Mouse (Mus musculus) CH12.LX (cell line): ENCODE measurements around the gene Tmc5. TPM values are rescaled to one million over a fixed set of nuclear protein-coding genes. Genes with fewer than 3 reads are reported as not detected.

Experiments used
- DNase-seq: peaks from one replicate; pipeline ENCODE4 v3.0.0-alpha.2; 2013; ENCODE audit errors: extremely low read depth
- H3K27ac ChIP-seq: 2 replicates; pipeline ENCODE4 v1.5.1; 2012; ENCODE audit warnings: low read depth, mild to moderate bottlenecking, control low read depth, moderate library complexity; ENCODE audit not compliant: insufficient read depth
- H3K27me3 ChIP-seq: replicated peaks from 2 replicates; pipeline ENCODE3; 2012; ENCODE audit warnings: inconsistent platforms
- H3K36me3 ChIP-seq, 2 experiments: replicated peaks in 1 of 2; 2 replicates each; pipeline versions ENCODE3 to v1.6.1; 2012; ENCODE audit warnings: inconsistent platforms in 1 of 2, low read length in 1 of 2, mild to moderate bottlenecking in 1 of 2, mixed read lengths in 1 of 2, moderate library complexity in 1 of 2; ENCODE audit not compliant: control insufficient read depth in 1 of 2, insufficient read depth in 1 of 2
- H3K4me1 ChIP-seq, 2 experiments: 2 replicates each; pipeline ENCODE4 v1.6.1; 2012; ENCODE audit warnings: inconsistent platforms in 1 of 2, moderate library complexity in 1 of 2; ENCODE audit not compliant: insufficient read depth in 2 of 2, control insufficient read depth in 1 of 2
- H3K4me2 ChIP-seq: 2 replicates; pipeline ENCODE4 v1.6.1; 2012; ENCODE audit warnings: low read depth, mild to moderate bottlenecking, control low read depth; ENCODE audit not compliant: poor library complexity, insufficient read depth, severe bottlenecking
- H3K4me3 ChIP-seq, 3 experiments: fragments of 150-350 bp in 1 of 3; sonication (generic) in 1 of 3; replicated peaks in 1 of 3; 2 replicates each; pipeline versions ENCODE3 to v1.5.1; 2011 to 2012; ENCODE audit warnings: low read depth in 2 of 3, low read length in 2 of 3, mild to moderate bottlenecking in 2 of 3, moderate library complexity in 2 of 3, control low read depth in 1 of 3, improper control_type of control experiment in 1 of 3, inconsistent platforms in 1 of 3, mixed read lengths in 1 of 3; ENCODE audit not compliant: poor library complexity in 1 of 3
- H3K79me2 ChIP-seq: replicated peaks from 2 replicates; pipeline ENCODE4 v1.6.1; 2012; ENCODE audit warnings: mild to moderate bottlenecking, moderate library complexity; ENCODE audit not compliant: control insufficient read depth, poor library complexity, insufficient read depth, severe bottlenecking; ENCODE audit errors: extremely low read depth
- H3K9ac ChIP-seq: 2 replicates; pipeline ENCODE4 v1.6.1; 2012; ENCODE audit warnings: low read depth, mild to moderate bottlenecking, control low read depth, moderate library complexity; ENCODE audit not compliant: insufficient read depth
- H3K9me3 ChIP-seq: replicated peaks from 2 replicates; pipeline ENCODE3; 2012; ENCODE audit warnings: low read length, inconsistent platforms, mixed read lengths
- BHLHE40 ChIP-seq: IDR thresholded peaks from 2 replicates; pipeline ENCODE4 v1.6.1; 2011; ENCODE audit warnings: mild to moderate bottlenecking, low read depth, low read length, improper control_type of control experiment
- CHD1 ChIP-seq: IDR thresholded peaks from 2 replicates; pipeline ENCODE4 v1.6.1; 2012; ENCODE audit warnings: low read depth, low read length, improper control_type of control experiment, inconsistent platforms
- ELF1 ChIP-seq: IDR thresholded peaks from 2 replicates; pipeline ENCODE4 v1.6.1; 2014; ENCODE audit warnings: low read depth, mild to moderate bottlenecking, inconsistent platforms, low read length, improper control_type of control experiment
- EP300 ChIP-seq: IDR thresholded peaks from 2 replicates; pipeline ENCODE4 v1.6.1; 2011; ENCODE audit warnings: low read length, improper control_type of control experiment
- GABPA ChIP-seq: IDR thresholded peaks from 2 replicates; pipeline ENCODE4 v1.6.1; 2012; ENCODE audit warnings: low read depth, low read length, improper control_type of control experiment, inconsistent platforms; ENCODE audit not compliant: insufficient replicate concordance
- HCFC1 ChIP-seq: IDR thresholded peaks from 2 replicates; pipeline ENCODE4 v1.6.1; 2012; ENCODE audit warnings: low read depth, mild to moderate bottlenecking, inconsistent platforms, low read length, improper control_type of control experiment
- JUN ChIP-seq: IDR thresholded peaks from 2 replicates; pipeline ENCODE4 v1.6.1; 2011; ENCODE audit warnings: low read depth, mild to moderate bottlenecking, low read length, improper control_type of control experiment, moderate library complexity; ENCODE audit not compliant: insufficient read depth
- JUND ChIP-seq: conservative IDR thresholded peaks from 2 replicates; pipeline ENCODE4 v1.6.1; 2011; ENCODE audit warnings: low read depth, low read length, improper control_type of control experiment
- KAT2A ChIP-seq: IDR thresholded peaks from 2 replicates; pipeline ENCODE4 v1.6.1; 2012; ENCODE audit warnings: low read length, improper control_type of control experiment, inconsistent platforms; ENCODE audit not compliant: insufficient replicate concordance
- MAFK ChIP-seq: IDR thresholded peaks from 2 replicates; pipeline ENCODE4 v1.6.1; 2011; ENCODE audit warnings: low read length, improper control_type of control experiment; ENCODE audit not compliant: insufficient replicate concordance
- MAX ChIP-seq: IDR thresholded peaks from 2 replicates; pipeline ENCODE4 v1.6.1; 2011; ENCODE audit warnings: low read length, improper control_type of control experiment
- MAZ ChIP-seq: IDR thresholded peaks from 2 replicates; pipeline ENCODE4 v1.6.1; 2012; ENCODE audit warnings: low read depth, mild to moderate bottlenecking, inconsistent platforms, low read length, improper control_type of control experiment, moderate library complexity
- MEF2A ChIP-seq: IDR thresholded peaks from 2 replicates; pipeline ENCODE4 v1.6.1; 2014; ENCODE audit warnings: low read depth, mild to moderate bottlenecking, inconsistent platforms, low read length, improper control_type of control experiment, borderline replicate concordance
- MXI1 ChIP-seq: IDR thresholded peaks from 2 replicates; pipeline ENCODE4 v1.6.1; 2011; ENCODE audit warnings: mild to moderate bottlenecking, low read depth, low read length, improper control_type of control experiment
- MYC ChIP-seq: IDR thresholded peaks from 2 replicates; pipeline ENCODE4 v1.6.1; 2011; ENCODE audit warnings: low read depth, mild to moderate bottlenecking, improper control_type of control experiment, low read length
- NELFE ChIP-seq: IDR thresholded peaks from 2 replicates; pipeline ENCODE4 v1.6.1; 2011; ENCODE audit warnings: low read depth, low read length, improper control_type of control experiment
- NRF1 ChIP-seq: IDR thresholded peaks from 2 replicates; pipeline ENCODE4 v1.6.1; 2014; ENCODE audit warnings: low read depth, mild to moderate bottlenecking, inconsistent platforms, low read length, improper control_type of control experiment, moderate library complexity
- PAX5 ChIP-seq: IDR thresholded peaks from 2 replicates; pipeline ENCODE4 v1.6.1; 2012; ENCODE audit warnings: low read length, inconsistent platforms, mixed read lengths
- POLR2A ChIP-seq: IDR thresholded peaks from 2 replicates; pipeline ENCODE4 v1.6.1; 2011; ENCODE audit warnings: low read depth, mild to moderate bottlenecking, improper control_type of control experiment, low read length
- POLR2AphosphoS2 ChIP-seq: IDR thresholded peaks from 2 replicates; pipeline ENCODE4 v1.6.1; 2011; ENCODE audit warnings: low read depth, low read length, improper control_type of control experiment
- RCOR1 ChIP-seq: conservative IDR thresholded peaks from 2 replicates; pipeline ENCODE4 v1.6.1; 2012; ENCODE audit warnings: low read depth, mild to moderate bottlenecking, inconsistent platforms, low read length, improper control_type of control experiment
- SIN3A ChIP-seq: IDR thresholded peaks from 2 replicates; pipeline ENCODE4 v1.6.1; 2012; ENCODE audit warnings: low read length, improper control_type of control experiment, inconsistent platforms
- SMC3 ChIP-seq: IDR thresholded peaks from 2 replicates; pipeline ENCODE4 v1.6.1; 2011; ENCODE audit warnings: low read depth, low read length, improper control_type of control experiment
- TBP ChIP-seq: conservative IDR thresholded peaks from 2 replicates; pipeline ENCODE4 v1.6.1; 2011; ENCODE audit warnings: low read depth, low read length, improper control_type of control experiment
- TCF12 ChIP-seq: IDR thresholded peaks from 2 replicates; pipeline ENCODE4 v1.6.1; 2014; ENCODE audit warnings: low read depth, mild to moderate bottlenecking, inconsistent platforms, low read length, improper control_type of control experiment
- UBTF ChIP-seq: IDR thresholded peaks from 2 replicates; pipeline ENCODE4 v1.6.1; 2012; ENCODE audit warnings: low read depth, mild to moderate bottlenecking, inconsistent platforms, low read length, improper control_type of control experiment, moderate library complexity
- USF1 ChIP-seq: IDR thresholded peaks from 2 replicates; pipeline ENCODE4 v1.6.1; 2014; ENCODE audit warnings: low read depth, mild to moderate bottlenecking, inconsistent platforms, low read length, improper control_type of control experiment
- USF2 ChIP-seq: conservative IDR thresholded peaks from 2 replicates; pipeline ENCODE4 v1.6.1; 2011; ENCODE audit warnings: low read depth, low read length, improper control_type of control experiment
- ZMIZ1 ChIP-seq: IDR thresholded peaks from 2 replicates; pipeline ENCODE4 v1.6.1; 2012; ENCODE audit warnings: low read depth, mild to moderate bottlenecking, inconsistent platforms, low read length, improper control_type of control experiment
- ZNF384 ChIP-seq: IDR thresholded peaks from 2 replicates; pipeline ENCODE4 v1.6.1; 2012; ENCODE audit warnings: low read depth, low read length, improper control_type of control experiment, inconsistent platforms
- dilution Hi-C: fragments of 300-500 bp; cut with MboI; formaldehyde crosslinking; loops from 2 replicates; pipeline ENCODE4 v1.14.3; 2020; ENCODE audit warnings: low sequenced_read_pairs; ENCODE audit not compliant: extremely low pct_unique_long_range_greater_than_20kb, extremely low pct_ligation_motif_present
- in situ Hi-C: fragments of 300-500 bp; cut with MboI; formaldehyde crosslinking; loops from 3 replicates; pipeline ENCODE4 v1.14.3; 2019; ENCODE audit warnings: low sequenced_read_pairs, low pct_ligation_motif_present, low pct_unique_long_range_greater_than_20kb, mixed read lengths
- polyA plus RNA-seq: library from polyadenylated mRNA; unstranded; fragments of >175 nt; gene quantifications from 2 replicates; pipeline ENCODE4 v1.2.1, GENCODE M21; 2012; ENCODE audit warnings: low read depth; ENCODE audit not compliant: insufficient read length
- total RNA-seq, 2 experiments: library from RNA; depleted of rRNA; stranded (reverse); fragments of 300-350 nt in 1 of 2; fragments of >200 nt in 1 of 2; gene quantifications; 2 replicates each; pipeline ENCODE4 v1.2.3; 2012 to 2014

Tmc5 gene
- total and polyA plus RNA-seq, 3 experiments: not detected

DNA sequence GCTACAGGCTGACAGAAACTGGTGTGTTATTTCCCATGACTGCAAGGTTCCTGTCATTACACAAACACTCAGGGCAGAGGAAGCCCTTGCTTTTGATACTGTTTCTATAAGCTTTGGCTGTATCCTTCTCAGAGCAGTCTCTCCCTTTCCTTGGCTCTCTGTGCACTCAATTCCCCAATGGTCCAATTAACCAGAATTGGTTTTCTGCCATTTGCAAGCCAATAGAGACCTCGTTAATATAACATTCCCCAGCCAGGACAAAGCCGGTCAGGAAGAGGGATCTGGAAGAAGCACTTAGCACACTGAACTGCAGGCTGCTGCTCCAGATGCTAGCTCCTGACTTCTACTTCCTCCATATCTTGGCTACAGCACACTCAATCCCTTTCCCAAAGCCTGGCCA, 42.8 kb upstream of the Tmc5 start:
- Histone ChIP-seq H3K9ac (no peak overlapping the region), H3K9me3 (peaks cover 4% of the 10 kb centered on the region), H3K79me2 (no peaks in the 10 kb centered on the region), H3K27ac (no peak overlapping the region), H3K27me3 (peaks cover 13% of the 10 kb centered on the region), H3K36me3 (no peaks in the 10 kb centered on the region), H3K4me2 (no peak overlapping the region), H3K4me3 (no peak overlapping the region), H3K4me1 (no peaks in the 10 kb centered on the region)
- in situ Hi-C loops: no loop called here
- dilution Hi-C loops: no loop called here
- TF ChIP-seq POLR2A (no peak), SMC3 (no peak), USF2 (no peak), KAT2A (no peak), UBTF (no peak), GABPA (no peak), MAFK (no peak), RCOR1 (no peak), TBP (no peak), NELFE (no peak), MYC (no peak), ELF1 (no peak), JUND (no peak), EP300 (no peak), TCF12 (no peak), POLR2AphosphoS2 (no peak), JUN (no peak), HCFC1 (no peak)
- no peak for DNase-seq

DNA sequence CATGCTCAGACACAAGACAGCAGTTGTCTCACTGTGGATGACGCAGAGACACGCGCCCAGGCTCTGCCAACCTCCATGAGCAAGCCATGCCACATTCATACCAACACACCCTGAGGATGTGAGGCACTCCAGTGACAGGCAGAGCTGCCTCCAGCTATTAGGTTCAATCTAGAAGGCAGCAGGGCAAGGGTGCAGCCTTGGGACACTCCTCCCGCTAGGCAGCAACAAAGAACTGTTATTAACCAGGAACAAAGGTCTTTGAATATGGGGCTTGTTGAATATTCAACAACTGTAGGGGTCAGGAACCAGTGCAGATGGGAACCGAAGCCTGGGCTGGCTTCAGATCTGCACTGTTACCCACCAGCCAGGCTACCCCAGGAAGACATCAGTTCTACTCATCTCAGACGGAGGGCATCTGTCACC, 28.0 kb upstream of the Tmc5 start:
- dilution Hi-C loops (no loop called here), in situ Hi-C loops (no loop called here)
- DNase-seq: no peak
- H3K36me3 ChIP-seq: no peaks in the 10 kb centered on the region
- H3K4me3 ChIP-seq: no peak overlapping the region
- TF ChIP-seq PAX5: no peak
- no peak for TF ChIP-seq UBTF
- TF ChIP-seq TCF12: no peak
- no peak for TF ChIP-seq KAT2A
- TF ChIP-seq MXI1: no peak
- no peak for TF ChIP-seq ZNF384
- no peak for TF ChIP-seq CHD1
- TF ChIP-seq SIN3A: no peak
- TF ChIP-seq JUN: no peak
- no peak for TF ChIP-seq USF1
- no peak for TF ChIP-seq MEF2A
- no peak for TF ChIP-seq BHLHE40
- no peak for TF ChIP-seq MAZ
- TF ChIP-seq ZMIZ1: no peak
- TF ChIP-seq NRF1: no peak
- TF ChIP-seq MAX: no peak
- TF ChIP-seq TBP: no peak
- no peak for TF ChIP-seq MAFK
- no peak for TF ChIP-seq NELFE
- no peaks in the 10 kb centered on the region for H3K9me3 ChIP-seq
- peaks cover 39% of the 10 kb centered on the region for H3K27me3 ChIP-seq
- 0 out of 4 replicates have a peak, but pooled peaks cover 0 to 3% of the 10 kb centered on the region in 2 experiments for H3K4me1 ChIP-seq
- H3K4me2 ChIP-seq: no peak overlapping the region
- H3K27ac ChIP-seq: no peak overlapping the region
- H3K9ac ChIP-seq: no peak overlapping the region
- no peaks in the 10 kb centered on the region for H3K79me2 ChIP-seq
